Mouse (Mus musculus): ENCODE measurements at regions not wholly inside any gene's neighbourhood (a gene's known extent, or its start where the extent isn't known, plus 50 kb on each side); places are given as distances from the start of the nearest gene placed in this dataset.

GRCm38 (mm10) chr6:37763036-37763435, 107.6 kb upstream of the Trim24 start:
- TF ChIP-seq CTCF (IDR thresholded peaks at IDR 0.05; ENCODE audit: low read depth, low read length), result no peak
- TF ChIP-seq POLR2A (IDR thresholded peaks at IDR 0.05; ENCODE audit: insufficient read depth, low read length), result no peak
